Mouse (Mus musculus) ES-E14 (cell line): ENCODE results near the gene Mapkapk3. TPM values are rescaled to one million over a fixed set of nuclear protein-coding genes. Genes with fewer than 3 reads are reported as not detected.

Experiments used
- DNase-seq: peaks from one replicate; pipeline ENCODE4 v3.0.0-alpha.2; 2013; ENCODE audit warnings: low read depth, low spot score
- H3K27ac ChIP-seq: 2 replicates; pipeline ENCODE4 v1.5.1; 2012; ENCODE audit warnings: low read depth, mild to moderate bottlenecking, low read length, moderate library complexity, mixed read lengths; ENCODE audit not compliant: poor library complexity, insufficient read depth, severe bottlenecking
- H3K36me3 ChIP-seq: 2 replicates; pipeline ENCODE4 v1.6.1; 2012; ENCODE audit warnings: mild to moderate bottlenecking, low read length, moderate library complexity, mixed read lengths; ENCODE audit not compliant: control insufficient read depth, poor library complexity, insufficient read depth, severe bottlenecking
- H3K4me1 ChIP-seq, 2 experiments: fragments of 150-350 bp in 1 of 2; sonication (generic) in 1 of 2; 2 replicates each; pipeline ENCODE4 v1.6.1; 2012; ENCODE audit warnings: low read length in 2 of 2, mild to moderate bottlenecking in 1 of 2, mixed read lengths in 1 of 2; ENCODE audit not compliant: control insufficient read depth in 2 of 2, insufficient read depth in 2 of 2, poor library complexity in 1 of 2
- H3K4me3 ChIP-seq, 2 experiments: fragments of 150-350 bp in 1 of 2; sonication (generic) in 1 of 2; 2 replicates each; pipeline ENCODE4 v1.5.1; 2012; ENCODE audit warnings: low read length in 2 of 2, low read depth in 1 of 2, mild to moderate bottlenecking in 1 of 2, mixed read lengths in 1 of 2; ENCODE audit not compliant: insufficient read depth in 1 of 2, poor library complexity in 1 of 2, severe bottlenecking in 1 of 2
- H3K9ac ChIP-seq: 2 replicates; pipeline ENCODE4 v1.6.1; 2012; ENCODE audit warnings: low read depth, mild to moderate bottlenecking, low read length, mixed read lengths; ENCODE audit not compliant: poor library complexity, insufficient read depth, severe bottlenecking
- H3K9me3 ChIP-seq: fragments of 150-350 bp; sonication (generic); 2 replicates; pipeline ENCODE4 v1.6.1; 2012; ENCODE audit warnings: low read depth, mild to moderate bottlenecking, low read length; ENCODE audit not compliant: control insufficient read depth, insufficient read depth
- CHD2 ChIP-seq: IDR thresholded peaks from 2 replicates; pipeline ENCODE4 v1.6.1; 2014; ENCODE audit warnings: mild to moderate bottlenecking, low read depth, low read length, inconsistent platforms
- HCFC1 ChIP-seq: IDR thresholded peaks from 2 replicates; pipeline ENCODE4 v1.6.1; 2012; ENCODE audit warnings: low read length, inconsistent platforms, borderline replicate concordance; ENCODE audit not compliant: insufficient read depth
- MAFK ChIP-seq: IDR thresholded peaks from 2 replicates; pipeline ENCODE4 v1.6.1; 2014; ENCODE audit warnings: mild to moderate bottlenecking, low read depth, low read length, inconsistent platforms; ENCODE audit not compliant: insufficient read depth
- ZC3H11A ChIP-seq: IDR thresholded peaks from 2 replicates; pipeline ENCODE4 v1.6.1; 2012; ENCODE audit warnings: low read depth, mild to moderate bottlenecking, inconsistent platforms, low read length, borderline replicate concordance
- ZNF384 ChIP-seq: IDR thresholded peaks from 2 replicates; pipeline ENCODE4 v1.6.1; 2012; ENCODE audit warnings: low read depth, low read length, inconsistent platforms
- in situ Hi-C, 2 experiments: fragments of 600-800 bp; cut with MboI; formaldehyde crosslinking; loops; one replicate each; pipeline ENCODE4 v1.15.1; 2025; ENCODE audit warnings: low sequenced_read_pairs in 2 of 2, inconsistent platforms in 1 of 2; ENCODE audit not compliant: unreplicated experiment in 2 of 2
- total RNA-seq: library from RNA; depleted of rRNA; stranded (reverse); fragments of 300-350 nt; gene quantifications from 2 replicates; pipeline ENCODE4 v1.2.3, GENCODE M21; 2012

Mapkapk3 gene
- total RNA-seq, 1 experiment: 25.7 TPM

GRCm38 (mm10) chr9:107254476-107254875 is 35.2 kb downstream of the Mapkapk3 start:
- DNase-seq: no peak
- Histone ChIP-seq H3K9ac (0 out of 2 replicates have a peak overlapping the region, but pooled peaks have one; percentile 55), H3K4me3 (no peak overlapping the region), H3K9me3 (no peaks in the 10 kb centered on the region), H3K4me1 (peaks cover 0 to 12% of the 10 kb centered on the region in 2 experiments; a peak in 2 of 4 replicates), H3K36me3 (peaks cover 20% of the 10 kb centered on the region), H3K27ac (no peak overlapping the region)
- in situ Hi-C loops: no loop called here
- TF ChIP-seq CHD2 (no peak), ZC3H11A (no peak)

DNA sequence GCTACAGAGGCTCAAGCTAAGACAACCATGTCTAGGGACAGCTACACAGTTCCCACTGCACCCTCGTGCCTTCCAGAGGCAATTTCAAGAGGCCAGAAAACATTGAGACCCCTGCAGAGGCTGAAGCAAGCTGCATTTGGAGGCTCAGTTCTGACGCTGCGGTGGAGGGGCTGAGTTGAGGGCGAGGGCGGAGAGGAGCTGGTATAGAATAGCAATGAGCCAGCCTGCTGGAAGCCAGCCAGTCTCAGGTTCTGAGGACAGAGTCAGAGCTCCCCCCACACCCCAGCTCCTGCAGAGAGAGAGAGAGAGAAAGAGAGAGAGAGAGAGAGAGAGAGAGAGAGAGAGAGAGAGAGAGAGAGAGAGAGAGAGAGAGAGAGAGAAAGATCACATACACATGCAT is 37.5 kb downstream of the Mapkapk3 start:
- Histone ChIP-seq H3K36me3 (peaks cover 17% of the 10 kb centered on the region), H3K4me3 (no peak overlapping the region), H3K9ac (no peak overlapping the region), H3K4me1 (peaks cover 0 to 12% of the 10 kb centered on the region in 2 experiments; a peak in 2 of 4 replicates), H3K27ac (no peak overlapping the region), H3K9me3 (no peaks in the 10 kb centered on the region)
- no peak for DNase-seq
- no peak for TF ChIP-seq ZC3H11A
- no peak for TF ChIP-seq CHD2
- TF ChIP-seq ZNF384: no peak
- no peak for TF ChIP-seq MAFK
- no peak for TF ChIP-seq HCFC1
- in situ Hi-C loops: no loop called here

- in situ Hi-C loops: no loop called here
Measured at GRCm38 (mm10) chr9:107250416-107251337, 39.0 kb downstream of the Mapkapk3 start.

GRCm38 (mm10) chr9:107249154-107249553 is 40.5 kb downstream of the Mapkapk3 start:
- H3K27ac ChIP-seq: no peak overlapping the region
- no peak overlapping the region for H3K9ac ChIP-seq
- H3K4me3 ChIP-seq: no peak overlapping the region
- H3K9me3 ChIP-seq: no peaks in the 10 kb centered on the region
- H3K36me3 ChIP-seq: no peaks in the 10 kb centered on the region
- no peak for DNase-seq
- no peak for TF ChIP-seq ZNF384
- TF ChIP-seq HCFC1: no peak
- TF ChIP-seq CHD2: no peak
- TF ChIP-seq MAFK: no peak
- no peak for TF ChIP-seq ZC3H11A
- in situ Hi-C loops: no loop called here
- peaks cover 0 to under 1% of the 10 kb centered on the region in 2 experiments; a peak in 1 of 4 replicates for H3K4me1 ChIP-seq

More at GRCm38 (mm10) chr9:107250416-107251337, 39.0 kb downstream of the Mapkapk3 start:
- Histone ChIP-seq H3K9ac (no peak overlapping the region), H3K9me3 (no peaks in the 10 kb centered on the region), H3K27ac (no peak overlapping the region), H3K4me3 (no peak overlapping the region), H3K36me3 (peaks cover 7% of the 10 kb centered on the region; the same call in 1 of the 2 replicates), H3K4me1 (peaks cover 0 to 8% of the 10 kb centered on the region in 2 experiments; a peak in 2 of 4 replicates)
- DNase-seq: no peak
- TF ChIP-seq CHD2: no peak
- TF ChIP-seq MAFK: no peak
